Mouse (Mus musculus) forebrain, embryonic 12.5 days (tissue): ENCODE data around the gene Plcl2. TPM values are rescaled to one million over a fixed set of nuclear protein-coding genes. Genes with fewer than 3 reads are reported as not detected.
"Not testable (repeated sequence)": the region's sequence is repeated elsewhere in the genome, so short reads cannot be mapped to it uniquely, and the experiment has no call there.

Source experiments
- ATAC-seq: fragments of 200-750 bp; cut with Nextera tagmentation; 2 replicates; pipeline ENCODE4 v1.8.0; 2017; ENCODE audit warnings: moderate TSS enrichment; ENCODE audit not compliant: low FRiP score
- H3K27ac ChIP-seq: fragments of 300-500 bp; sonication (generic); 2 replicates; pipeline ENCODE4 v1.5.1; 2016; ENCODE audit warnings: mild to moderate bottlenecking
- H3K27me3 ChIP-seq: fragments of 300-500 bp; sonication (generic); 2 replicates; pipeline ENCODE4 v1.6.1; 2016; ENCODE audit warnings: mild to moderate bottlenecking
- H3K36me3 ChIP-seq: fragments of 300-500 bp; sonication (generic); replicated peaks from 2 replicates; pipeline ENCODE4 v1.6.1; 2016; ENCODE audit warnings: mild to moderate bottlenecking
- H3K4me1 ChIP-seq: fragments of 300-500 bp; sonication (generic); 2 replicates; pipeline ENCODE4 v1.6.1; 2016
- H3K4me2 ChIP-seq: fragments of 300-500 bp; sonication (generic); 2 replicates; pipeline ENCODE4 v1.6.1; 2016; ENCODE audit warnings: mild to moderate bottlenecking, moderate library complexity
- H3K4me3 ChIP-seq: fragments of 300-500 bp; sonication (generic); replicated peaks from 2 replicates; pipeline ENCODE4 v1.5.1; 2016; ENCODE audit warnings: mild to moderate bottlenecking
- H3K9ac ChIP-seq: fragments of 300-500 bp; sonication (generic); 2 replicates; pipeline ENCODE4 v1.6.1; 2016; ENCODE audit warnings: mild to moderate bottlenecking
- H3K9me3 ChIP-seq: fragments of 300-500 bp; sonication (generic); 2 replicates; pipeline ENCODE4 v1.6.1; 2016
- WGBS: fragments of 180-500 bp; shearing (Covaris S2); methylation state at CpG from one replicate; pipeline ENCODE4 v1.1.7; 2016; 5-methylcytosine and 5-hydroxymethylcytosine counted together
- polyA plus RNA-seq: library from polyadenylated mRNA; unstranded; fragments of >200 nt; fragmentation: Nextera tagmentation; extraction: Ambion mirVana; gene quantifications from 2 replicates; pipeline ENCODE4 v1.2.1, GENCODE M21; 2016

Gene Plcl2
- polyA plus RNA-seq, 1 experiment from 2014 or later = 9.4 TPM

DNA sequence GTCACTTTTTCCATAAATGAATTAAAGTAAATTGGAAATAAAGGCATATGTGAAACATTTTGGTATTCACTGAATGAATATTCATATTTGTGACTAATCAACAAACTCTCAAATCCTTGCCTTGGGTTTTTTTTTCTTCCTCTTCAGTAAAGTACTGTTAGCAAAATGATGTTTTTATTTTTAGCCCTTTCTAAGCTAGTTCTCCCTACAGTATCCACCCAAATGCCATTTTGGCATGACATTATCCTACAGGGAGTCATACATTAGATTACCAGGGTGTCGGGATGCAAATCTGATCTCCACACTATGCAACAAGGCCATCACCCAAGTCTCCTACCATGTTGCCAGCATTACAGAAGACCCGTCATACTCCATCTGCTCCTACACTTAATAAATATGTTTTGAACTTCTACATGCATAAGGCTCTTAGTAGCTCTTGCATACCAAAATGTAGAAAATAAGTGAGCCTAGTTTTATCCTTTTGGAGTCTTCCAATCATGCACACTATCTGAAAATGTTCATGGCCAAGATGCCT, 131.9 kb downstream of the Plcl2 start:
- no peaks in the 10 kb centered on the region for H3K27me3 ChIP-seq
- no peak for ATAC-seq
- H3K4me2 ChIP-seq = no peak overlapping the region
- H3K27ac ChIP-seq = no peak overlapping the region
- H3K4me1 ChIP-seq = peaks cover 13% of the 10 kb centered on the region; the same call in 1 of the 2 replicates
- H3K4me3 ChIP-seq = no peak overlapping the region
- WGBS = 97% methylated on average over 2 of the region's 2 CpGs
- no peak overlapping the region for H3K9ac ChIP-seq
- 0 out of 2 replicates have a peak, but pooled peaks cover 6% of the 10 kb centered on the region for H3K36me3 ChIP-seq
- H3K9me3 ChIP-seq = no peaks in the 10 kb centered on the region

DNA sequence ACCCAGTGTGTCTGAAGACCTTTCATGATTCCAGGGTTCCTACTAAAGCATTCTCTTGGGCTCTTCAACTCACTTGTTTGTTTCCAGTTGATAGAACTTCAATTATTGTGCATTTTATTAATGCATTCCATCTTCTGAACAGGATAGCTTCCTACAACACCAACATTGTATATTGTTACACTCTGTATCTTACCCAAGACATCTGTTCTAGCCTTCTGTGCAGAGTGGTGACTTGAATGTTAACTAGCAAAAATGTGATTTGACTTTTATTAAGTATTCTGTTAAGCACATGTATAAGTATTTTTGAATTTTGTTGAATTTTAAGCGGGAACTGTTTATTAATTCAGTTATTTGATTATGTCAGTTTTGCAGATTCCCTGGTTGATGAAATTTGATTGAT, 132.7 kb downstream of the Plcl2 start:
- Histone ChIP-seq H3K4me2 (no peak overlapping the region), H3K4me1 (peaks cover 13% of the 10 kb centered on the region; the same call in 1 of the 2 replicates), H3K36me3 (0 out of 2 replicates have a peak, but pooled peaks cover 9% of the 10 kb centered on the region), H3K9ac (no peak overlapping the region), H3K27me3 (no peaks in the 10 kb centered on the region), H3K27ac (no peak overlapping the region), H3K9me3 (no peaks in the 10 kb centered on the region), H3K4me3 (no peak overlapping the region)
- WGBS = 90% methylated on average over 1 of the region's 1 CpGs
- ATAC-seq = no peak

DNA sequence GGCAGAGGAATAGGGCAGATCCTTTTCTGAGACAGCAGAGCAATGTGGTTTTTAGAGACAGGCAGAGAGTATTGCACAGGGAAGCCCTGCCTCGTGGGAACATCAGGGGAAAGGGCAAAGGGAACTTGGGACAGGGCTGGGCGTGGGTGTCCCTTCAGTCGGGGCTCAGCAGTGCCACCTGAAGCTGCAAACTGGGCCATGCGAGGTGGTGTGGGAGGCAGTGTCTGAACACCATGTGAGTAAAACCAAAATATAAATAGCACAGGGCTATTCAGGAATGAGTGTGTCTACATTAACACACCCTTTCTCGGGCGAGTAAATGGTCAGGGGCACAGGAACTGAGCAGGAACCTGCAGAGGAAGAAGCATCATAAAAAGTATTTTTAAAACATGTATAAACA, 134.2 kb downstream of the Plcl2 start:
- no peak overlapping the region for H3K4me2 ChIP-seq
- peaks cover 13% of the 10 kb centered on the region; the same call in 1 of the 2 replicates for H3K4me1 ChIP-seq
- WGBS = 74% methylated on average over 6 of the region's 6 CpGs
- no peak overlapping the region for H3K4me3 ChIP-seq
- H3K9me3 ChIP-seq = peaks cover 9% of the 10 kb centered on the region
- peaks cover 18% of the 10 kb centered on the region; the same call in 1 of the 2 replicates for H3K36me3 ChIP-seq
- no peak overlapping the region for H3K9ac ChIP-seq
- H3K27me3 ChIP-seq = no peaks in the 10 kb centered on the region
- H3K27ac ChIP-seq = peak overlapping the region; percentile 50; the same call in 1 of the 2 replicates
- 0 out of 2 replicates have a peak, but pooled peaks have one; percentile 44 for ATAC-seq

DNA sequence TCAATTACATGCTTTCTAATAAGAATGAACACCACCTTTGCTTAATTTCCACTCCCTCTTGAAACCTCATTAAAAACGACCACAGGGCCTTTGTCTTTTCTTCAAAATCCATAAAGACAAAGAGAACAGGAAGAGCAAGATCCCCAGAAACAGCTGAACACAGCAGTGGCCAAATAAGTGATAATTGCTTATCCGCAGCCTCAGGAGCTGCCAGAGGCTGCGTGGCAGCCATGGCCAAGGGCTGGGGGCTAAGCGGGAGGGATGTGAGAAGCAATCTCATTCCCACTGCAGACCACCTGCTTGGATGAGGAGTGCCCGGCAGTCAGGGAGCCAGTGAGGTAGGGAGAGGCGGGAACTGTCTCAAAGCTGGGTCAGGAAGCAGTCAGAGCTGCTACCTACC, 134.8 kb downstream of the Plcl2 start:
- peak overlapping the region; percentile 1; the same call in 1 of the 2 replicates for H3K4me2 ChIP-seq
- peak overlapping the region; percentile 50; the same call in 1 of the 2 replicates for H3K27ac ChIP-seq
- H3K4me1 ChIP-seq = peaks cover 13% of the 10 kb centered on the region; the same call in 1 of the 2 replicates
- WGBS = 14% methylated on average over 6 of the region's 6 CpGs
- H3K9me3 ChIP-seq = peaks cover 12% of the 10 kb centered on the region
- H3K27me3 ChIP-seq = no peaks in the 10 kb centered on the region
- no peak overlapping the region for H3K9ac ChIP-seq
- H3K4me3 ChIP-seq = no peak overlapping the region
- peaks cover 22% of the 10 kb centered on the region; the same call in 1 of the 2 replicates for H3K36me3 ChIP-seq
- peak; percentile 79 for ATAC-seq

DNA sequence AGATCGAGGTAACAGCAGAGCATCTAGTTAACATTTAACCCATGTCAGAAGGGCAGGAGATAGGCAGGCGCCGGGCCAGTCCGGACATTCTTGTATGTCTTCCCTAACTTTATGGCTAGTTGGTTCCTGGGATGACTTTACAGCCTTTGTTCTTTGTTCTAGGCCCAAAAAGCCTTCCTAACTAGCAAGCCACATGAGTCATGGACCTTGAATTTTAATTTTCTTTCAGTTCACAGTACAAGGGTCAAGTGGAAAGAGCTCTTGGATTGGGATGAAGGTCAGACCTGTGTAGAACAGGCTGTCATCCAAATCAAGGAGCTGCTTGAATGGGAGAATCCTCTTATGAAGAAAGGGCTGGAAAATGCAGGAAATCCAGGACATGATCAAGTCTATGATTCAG, 138.9 kb downstream of the Plcl2 start:
- ATAC-seq = not testable (repeated sequence)

DNA sequence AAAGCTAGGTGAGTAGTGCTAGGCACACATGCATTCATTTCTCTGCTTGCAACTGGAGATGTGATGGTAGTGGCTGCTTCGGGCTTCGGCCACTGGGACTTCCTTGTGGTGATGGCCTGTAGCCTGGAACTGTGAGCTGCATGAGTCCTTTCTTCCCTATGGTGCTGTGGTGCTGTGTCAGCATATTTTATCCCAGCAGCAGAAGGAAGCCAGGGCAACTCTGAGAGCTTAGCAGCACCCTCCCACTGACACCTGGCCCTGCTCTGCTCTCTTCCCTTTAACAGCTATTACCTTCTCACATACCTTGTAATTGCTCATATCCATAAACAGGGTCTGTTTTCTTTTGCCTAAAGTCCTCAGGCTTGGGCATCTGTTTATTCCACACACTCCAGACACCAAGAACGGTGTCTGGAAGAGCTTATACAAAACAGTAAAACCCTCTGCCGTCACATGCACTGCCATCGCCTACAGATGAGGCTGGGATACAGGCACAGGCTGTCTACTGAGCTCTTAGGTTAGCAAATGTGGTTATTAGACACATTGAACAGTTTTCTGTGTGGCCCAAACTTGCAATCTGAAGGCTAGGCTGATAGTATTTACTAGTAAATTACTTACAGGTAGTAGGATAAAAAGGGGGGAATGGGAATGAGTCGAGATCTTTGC, 139.7 kb downstream of the Plcl2 start:
- no peak for ATAC-seq
- 0 out of 2 replicates have a peak, but pooled peaks cover 4% of the 10 kb centered on the region for H3K4me1 ChIP-seq
- no peak overlapping the region for H3K4me2 ChIP-seq
- H3K9ac ChIP-seq = no peak overlapping the region
- peaks cover 16% of the 10 kb centered on the region; the same call in 1 of the 2 replicates for H3K36me3 ChIP-seq
- no peak overlapping the region for H3K4me3 ChIP-seq
- peaks cover 12% of the 10 kb centered on the region for H3K9me3 ChIP-seq
- H3K27ac ChIP-seq = no peak overlapping the region
- 95% methylated on average over 6 of the region's 6 CpGs for WGBS
- H3K27me3 ChIP-seq = no peaks in the 10 kb centered on the region

More for the DNA sequence above, 138.9 kb downstream of the Plcl2 start:
- Histone ChIP-seq H3K9me3 (peaks cover 12% of the 10 kb centered on the region), H3K4me1 (peaks cover 11% of the 10 kb centered on the region; the same call in 1 of the 2 replicates), H3K36me3 (peaks cover 16% of the 10 kb centered on the region; the same call in 1 of the 2 replicates)
- H3K27me3 ChIP-seq, H3K27ac ChIP-seq, H3K9ac ChIP-seq, H3K4me2 ChIP-seq, H3K4me3 ChIP-seq: not testable (repeated sequence)
- WGBS = 95% methylated on average over 4 of the region's 4 CpGs

DNA sequence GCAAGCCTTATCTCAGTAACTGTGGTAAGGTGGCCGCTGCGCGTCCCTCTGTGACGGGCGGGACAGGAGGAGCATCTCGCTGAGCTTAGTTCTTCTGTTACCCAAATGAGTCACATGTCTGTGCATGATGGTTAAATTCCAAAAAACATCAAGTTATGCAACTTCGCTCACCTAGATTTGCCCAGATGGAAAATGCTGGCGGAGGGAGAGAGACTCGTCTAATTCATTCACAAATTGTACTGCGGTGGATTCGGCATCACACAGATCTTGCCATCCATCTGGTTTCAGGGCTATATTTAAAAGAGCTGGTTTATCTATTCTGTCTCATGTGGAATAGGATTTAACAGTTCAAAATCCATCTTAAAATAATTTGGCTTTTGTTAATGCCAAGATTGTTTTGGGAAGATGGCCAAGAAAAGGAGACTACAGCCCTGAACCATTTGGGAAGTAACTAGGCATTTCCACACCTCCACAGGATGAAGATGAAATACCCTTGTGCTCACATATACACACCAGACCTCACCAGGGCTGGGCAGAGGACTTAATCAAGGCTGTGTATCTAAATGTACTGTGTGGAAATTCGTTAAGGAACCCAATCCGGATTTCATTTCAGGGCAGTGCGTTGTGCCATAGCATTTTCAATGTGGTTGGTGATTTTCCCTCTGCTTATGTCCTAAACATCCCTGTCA, 141.5 kb downstream of the Plcl2 start:
- Histone ChIP-seq H3K9me3 (peaks cover 12% of the 10 kb centered on the region), H3K4me3 (no peak overlapping the region), H3K4me1 (0 out of 2 replicates have a peak, but pooled peaks cover 5% of the 10 kb centered on the region), H3K27me3 (no peaks in the 10 kb centered on the region), H3K36me3 (peaks cover 16% of the 10 kb centered on the region; the same call in 1 of the 2 replicates), H3K4me2 (no peak overlapping the region), H3K27ac (no peak overlapping the region), H3K9ac (no peak overlapping the region)
- WGBS = 96% methylated on average over 14 of the region's 14 CpGs
- ATAC-seq = no peak

DNA sequence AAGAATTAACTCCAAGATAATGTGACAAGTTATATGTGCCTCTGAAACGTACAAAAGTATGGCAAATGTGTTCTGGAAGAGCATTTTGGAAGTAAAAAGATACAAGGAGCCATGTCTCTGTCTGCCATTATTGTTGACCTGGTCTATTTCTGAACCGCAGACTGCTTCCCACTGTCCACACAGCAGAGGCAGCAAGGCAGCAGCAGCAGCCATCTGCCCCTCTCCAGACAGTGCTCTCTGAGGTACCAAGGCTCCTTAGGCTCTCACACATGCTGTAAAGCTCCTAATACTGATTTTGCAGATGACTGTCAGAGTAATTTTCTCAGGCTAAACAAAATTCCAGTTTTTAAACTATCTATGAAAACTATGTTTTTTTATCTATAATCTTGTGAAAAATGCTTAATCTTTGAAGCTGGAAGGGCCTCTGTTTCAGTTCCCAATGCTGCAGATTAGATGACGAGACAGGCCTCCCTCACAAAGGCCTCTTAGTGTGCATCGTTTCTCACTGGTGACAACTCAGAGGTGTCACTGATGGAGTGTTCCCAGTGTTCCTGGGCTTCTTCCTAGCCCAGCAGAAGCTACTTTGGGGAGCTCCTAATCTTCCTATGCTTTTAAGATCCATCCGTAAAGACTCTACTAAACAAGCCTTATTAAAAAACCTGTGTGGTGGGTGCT, 145.7 kb downstream of the Plcl2 start:
- WGBS = 59% methylated on average over 5 of the region's 5 CpGs
- no peak overlapping the region for H3K9ac ChIP-seq
- no peak overlapping the region for H3K27ac ChIP-seq
- peaks cover 9% of the 10 kb centered on the region; the same call in 1 of the 2 replicates for H3K4me1 ChIP-seq
- no peaks in the 10 kb centered on the region for H3K27me3 ChIP-seq
- no peaks in the 10 kb centered on the region for H3K36me3 ChIP-seq
- H3K4me2 ChIP-seq = no peak overlapping the region
- no peaks in the 10 kb centered on the region for H3K9me3 ChIP-seq
- ATAC-seq = no peak
- no peak overlapping the region for H3K4me3 ChIP-seq

DNA sequence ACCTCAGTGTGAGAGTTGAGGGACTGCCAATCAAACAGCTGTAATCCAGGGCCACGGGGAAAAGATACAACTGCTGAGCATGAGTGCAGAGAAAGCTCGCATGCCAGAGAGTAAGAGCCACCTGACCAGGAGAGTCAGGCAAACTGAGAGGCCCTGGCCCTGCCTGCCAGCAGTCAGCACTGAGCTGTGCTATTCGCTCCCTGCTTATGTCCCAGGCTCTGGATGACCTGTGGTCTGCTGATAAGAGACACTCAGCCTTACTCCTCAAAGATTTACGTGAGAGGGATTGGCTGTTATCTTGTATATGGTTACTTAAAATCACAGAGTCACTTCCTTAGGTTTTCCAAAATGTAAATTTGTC, 146.2 kb downstream of the Plcl2 start:
- 72% methylated on average over 4 of the region's 4 CpGs for WGBS
- no peaks in the 10 kb centered on the region for H3K36me3 ChIP-seq
- no peak overlapping the region for H3K4me2 ChIP-seq
- no peak overlapping the region for H3K4me3 ChIP-seq
- H3K27me3 ChIP-seq = no peaks in the 10 kb centered on the region
- H3K27ac ChIP-seq = no peak overlapping the region
- H3K9me3 ChIP-seq = no peaks in the 10 kb centered on the region
- no peak overlapping the region for H3K9ac ChIP-seq
- peaks cover 9% of the 10 kb centered on the region; the same call in 1 of the 2 replicates for H3K4me1 ChIP-seq
- no peak for ATAC-seq

DNA sequence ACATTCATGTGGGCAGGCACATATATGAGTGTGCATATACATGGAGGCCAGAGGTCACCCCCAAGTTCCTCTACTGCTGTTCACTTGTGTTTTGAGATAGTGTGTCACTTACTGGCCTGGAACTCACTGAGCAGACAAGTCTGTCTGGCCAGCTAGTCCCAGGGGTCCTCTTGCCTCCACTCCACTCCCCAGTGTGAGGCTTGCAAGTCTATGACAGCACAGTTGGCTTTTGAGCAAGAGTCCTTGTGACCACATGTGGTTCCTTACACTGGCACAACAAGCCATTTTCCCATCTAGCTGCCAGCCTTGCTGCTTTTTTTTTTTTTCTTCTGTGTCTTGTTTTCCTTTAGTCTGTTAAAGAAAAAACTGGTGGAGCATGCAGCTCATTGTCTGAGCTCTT, 148.1 kb downstream of the Plcl2 start:
- no peaks in the 10 kb centered on the region for H3K27me3 ChIP-seq
- no peaks in the 10 kb centered on the region for H3K9me3 ChIP-seq
- H3K4me3 ChIP-seq = no peak overlapping the region
- no peak overlapping the region for H3K4me2 ChIP-seq
- no peak for ATAC-seq
- H3K36me3 ChIP-seq = no peaks in the 10 kb centered on the region
- H3K4me1 ChIP-seq = peaks cover 9% of the 10 kb centered on the region; the same call in 1 of the 2 replicates
- no peak overlapping the region for H3K9ac ChIP-seq
- H3K27ac ChIP-seq = no peak overlapping the region

DNA sequence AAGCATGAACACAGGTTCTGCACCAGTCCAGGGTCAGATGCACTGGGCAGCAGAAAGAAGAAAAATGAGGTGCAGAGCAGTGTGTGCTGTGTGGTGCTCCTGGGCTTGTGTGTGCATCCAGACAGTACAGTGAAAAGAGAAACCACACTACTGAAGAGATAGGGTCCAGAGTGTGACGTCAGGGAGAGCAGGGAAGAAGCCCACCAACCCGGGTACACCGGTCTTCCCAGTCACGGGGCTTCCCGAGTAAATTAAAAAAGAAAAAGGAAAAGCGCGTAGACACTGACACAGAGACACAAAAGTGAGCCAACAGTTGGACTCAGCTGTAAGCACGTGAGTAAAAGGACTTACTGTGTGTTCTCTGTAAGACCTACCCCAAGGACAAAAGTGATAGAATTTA, 149.7 kb downstream of the Plcl2 start:
- Histone ChIP-seq H3K27ac (no peak overlapping the region), H3K27me3 (no peaks in the 10 kb centered on the region), H3K36me3 (no peaks in the 10 kb centered on the region), H3K9me3 (no peaks in the 10 kb centered on the region), H3K9ac (no peak overlapping the region), H3K4me1 (peaks cover 9% of the 10 kb centered on the region; the same call in 1 of the 2 replicates), H3K4me3 (no peak overlapping the region), H3K4me2 (no peak overlapping the region)
- 94% methylated on average over 8 of the region's 8 CpGs for WGBS
- ATAC-seq = no peak

DNA sequence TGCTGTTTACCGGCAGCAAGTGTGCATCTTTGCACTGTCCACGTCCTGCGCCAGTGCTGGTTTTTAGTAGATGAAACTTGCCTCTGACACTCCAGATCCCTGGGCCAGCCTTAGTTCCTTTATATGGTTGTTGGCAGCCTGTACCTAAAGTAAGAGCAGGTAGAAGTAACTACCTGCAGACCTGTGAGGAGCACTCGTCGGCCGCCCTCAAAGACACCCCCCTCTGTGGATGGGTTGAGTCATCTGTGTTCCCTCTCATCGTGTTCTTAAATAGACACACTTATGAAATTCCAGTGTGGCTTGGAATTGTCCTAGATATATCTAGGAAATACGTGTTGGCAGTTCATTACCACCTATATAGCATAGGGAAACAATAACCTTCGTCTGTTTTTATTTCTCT, 158.4 kb downstream of the Plcl2 start:
- Histone ChIP-seq H3K4me1 (no peaks in the 10 kb centered on the region), H3K27me3 (no peaks in the 10 kb centered on the region), H3K36me3 (no peaks in the 10 kb centered on the region), H3K4me3 (no peak overlapping the region), H3K9me3 (no peaks in the 10 kb centered on the region), H3K4me2 (no peak overlapping the region), H3K27ac (no peak overlapping the region), H3K9ac (no peak overlapping the region)
- WGBS = 91% methylated on average over 9 of the region's 9 CpGs
- no peak for ATAC-seq
